10 mouse cellular contexts compared by ENCODE assay signal in genomic region chr4:147407463-147407822, GRCm38 (mm10). TPM values are rescaled to one million over a fixed set of nuclear protein-coding genes. Genes with fewer than 3 reads are reported as not detected.
DNase-seq lines count a peak whose midpoint lies in the region; ATAC-seq lines count a peak whose summit lies in the region.
"Had no signal": no experiment of that assay in that cellular context is flagged by ENCODE, and none has a peak within 500 bp of the region (broad histone marks: within the 10 kb centered on the region; RNA-seq: fewer than 3 reads in every experiment).

No protein-coding gene starts in this region.

- peaks cover 32% of the 10 kb centered on the region for H3K9me3 ChIP-seq in kidney, embryonic 14.5 days (ENCODE audit: control insufficient read depth, low read length)
- peaks cover 14% of the 10 kb centered on the region for H3K9me3 ChIP-seq in embryonic facial prominence, embryonic 11.5 days (replicated peaks; ENCODE audit: control insufficient read depth, low read length)
- peaks cover 33% of the 10 kb centered on the region for H3K9me3 ChIP-seq in hindbrain, embryonic 16.5 days (ENCODE audit: control insufficient read depth, low read length)
- peaks cover 48% of the 10 kb centered on the region for H3K9me3 ChIP-seq in midbrain, embryonic 14.5 days (ENCODE audit: control insufficient read depth, low read length)

- 5% methylated on average over 10 of the region's 13 CpGs for WGBS in kidney, embryonic 14.5 days
- WGBS in embryonic facial prominence, embryonic 11.5 days, result 8% methylated on average over 8 of the region's 13 CpGs
- 8% methylated on average over 13 of the region's 13 CpGs for WGBS in hindbrain, embryonic 16.5 days
- WGBS in midbrain, embryonic 14.5 days, result 3% methylated on average over 13 of the region's 13 CpGs

- H3K4me1 ChIP-seq in kidney, embryonic 14.5 days (ENCODE audit: control insufficient read depth, insufficient read depth, low read length), result no peaks in the 10 kb centered on the region
- no peaks in the 10 kb centered on the region for H3K4me1 ChIP-seq in embryonic facial prominence, embryonic 11.5 days (ENCODE audit: control insufficient read depth, insufficient read depth, low read length)
- H3K4me1 ChIP-seq in hindbrain, embryonic 16.5 days (ENCODE audit: control insufficient read depth, insufficient read depth, low read depth, low read length), result no peaks in the 10 kb centered on the region
- no peaks in the 10 kb centered on the region for H3K4me1 ChIP-seq in midbrain, embryonic 14.5 days (ENCODE audit: control insufficient read depth, insufficient read depth, low read length)

- H3K27me3 ChIP-seq in kidney, embryonic 14.5 days (ENCODE audit: control insufficient read depth, insufficient read depth, low read length), result no peaks in the 10 kb centered on the region
- H3K27me3 ChIP-seq in embryonic facial prominence, embryonic 11.5 days (ENCODE audit: control insufficient read depth, insufficient read depth, low read length), result no peaks in the 10 kb centered on the region
- H3K27me3 ChIP-seq in hindbrain, embryonic 16.5 days (replicated peaks; ENCODE audit: control insufficient read depth, insufficient read depth, low read length), result no peaks in the 10 kb centered on the region
- H3K27me3 ChIP-seq in midbrain, embryonic 14.5 days (ENCODE audit: control insufficient read depth, insufficient read depth, low read length), result no peaks in the 10 kb centered on the region

- ATAC-seq in kidney, embryonic 14.5 days (ENCODE audit: low FRiP score, low TSS enrichment), result no peak
- ATAC-seq in embryonic facial prominence, embryonic 11.5 days (replicated peaks; ENCODE audit: insufficient number of reproducible peaks, low FRiP score, low TSS enrichment, low read depth), result peak; percentile 31; the same call in 1 of the 2 replicates
- no peak for ATAC-seq in hindbrain, embryonic 16.5 days
- ATAC-seq in midbrain, embryonic 14.5 days (ENCODE audit: low FRiP score, low TSS enrichment), result no peak; the same call in 1 of the 2 replicates

- peak overlapping the region; percentile 40 for H3K4me3 ChIP-seq in kidney, embryonic 14.5 days (ENCODE audit: low read length)
- peak overlapping the region; percentile 41 for H3K4me3 ChIP-seq in embryonic facial prominence, embryonic 11.5 days (ENCODE audit: low read depth, low read length)
- peak overlapping the region; percentile 57 for H3K4me3 ChIP-seq in hindbrain, embryonic 16.5 days (ENCODE audit: low read length)
- H3K4me3 ChIP-seq in midbrain, embryonic 14.5 days (replicated peaks; ENCODE audit: low read depth, low read length), result peak overlapping the region; percentile 44

- peak overlapping the region; percentile 66 for H3K4me2 ChIP-seq in kidney, embryonic 14.5 days (replicated peaks; ENCODE audit: low read depth, low read length)
- peak overlapping the region; percentile 67 for H3K4me2 ChIP-seq in embryonic facial prominence, embryonic 11.5 days (ENCODE audit: low read depth, low read length)
- H3K4me2 ChIP-seq in hindbrain, embryonic 16.5 days (ENCODE audit: low read length), result peak overlapping the region; percentile 78
- peak overlapping the region; percentile 58 for H3K4me2 ChIP-seq in midbrain, embryonic 14.5 days (ENCODE audit: low read length)

- DNase-seq in kidney, postnatal 36 days, result no peak
- DNase-seq in embryonic facial prominence, embryonic 11.5 days (ENCODE audit: low spot score), result no peak
- DNase-seq in midbrain, embryonic 14.5 days, result no peak
- DNase-seq in cerebellum, adult 18-20 months, result no peak
- DNase-seq in right cerebral cortex, postnatal 36 days (ENCODE audit: low spot score in 2 of 2), result no peak
- DNase-seq in right cerebral cortex, postnatal 14 days, result no peak

- H3K27ac ChIP-seq in kidney, embryonic 14.5 days (ENCODE audit: low read depth, low read length), result 0 out of 2 replicates have a peak overlapping the region, but pooled peaks have one; percentile 4
- H3K27ac ChIP-seq in embryonic facial prominence, embryonic 11.5 days (replicated peaks; ENCODE audit: low read depth, low read length), result no peak overlapping the region; the same call in 1 of the 2 replicates
- peak overlapping the region; percentile 46; the same call in 1 of the 2 replicates for H3K27ac ChIP-seq in hindbrain, embryonic 16.5 days (ENCODE audit: low read depth, low read length)
- peak overlapping the region; percentile 47; the same call in 1 of the 2 replicates for H3K27ac ChIP-seq in midbrain, embryonic 14.5 days (replicated peaks; ENCODE audit: low read depth, low read length)

- H3K36me3 ChIP-seq in kidney, embryonic 14.5 days (ENCODE audit: control insufficient read depth, insufficient read depth, low read length), result no peaks in the 10 kb centered on the region
- H3K36me3 ChIP-seq in embryonic facial prominence, embryonic 11.5 days (replicated peaks; ENCODE audit: control insufficient read depth, insufficient read depth, low read depth, low read length), result no peaks in the 10 kb centered on the region
- peaks cover 6% of the 10 kb centered on the region; the same call in 1 of the 2 replicates for H3K36me3 ChIP-seq in hindbrain, embryonic 16.5 days (ENCODE audit: control insufficient read depth, insufficient read depth, low read length)
- no peaks in the 10 kb centered on the region for H3K36me3 ChIP-seq in midbrain, embryonic 14.5 days (ENCODE audit: control insufficient read depth, insufficient read depth, low read length)
- H3K36me3 ChIP-seq: G1E had no signal

- H3K9ac ChIP-seq in kidney, embryonic 14.5 days (ENCODE audit: low read depth, low read length), result peak overlapping the region; percentile 70
- H3K9ac ChIP-seq in embryonic facial prominence, embryonic 11.5 days (replicated peaks; ENCODE audit: low read length), result peak overlapping the region; percentile 81
- peak overlapping the region; percentile 80 for H3K9ac ChIP-seq in hindbrain, embryonic 16.5 days (ENCODE audit: low read depth, low read length)
- peak overlapping the region; percentile 62 for H3K9ac ChIP-seq in midbrain, embryonic 14.5 days (replicated peaks; ENCODE audit: low read length)

RNA-seq across cellular contexts. Expression of gene Zfp978, which starts 46.3 kb away (rescaled TPM):
- polyA plus RNA-seq in kidney, embryonic 14.5 days (2014; fragmentation: Nextera tagmentation; extraction: Ambion mirVana), result 0.27 TPM in 1 of 2 replicates, not detected in the other
- polyA plus RNA-seq in embryonic facial prominence, embryonic 11.5 days (2014; fragmentation: Nextera tagmentation; extraction: Ambion mirVana), result 0.31 TPM in 1 of 2 replicates, not detected in the other
- 0.17 TPM in 1 of 2 replicates, not detected in the other for polyA plus RNA-seq in hindbrain, embryonic 16.5 days (2015; fragmentation: Nextera tagmentation; extraction: Ambion mirVana)
- polyA plus RNA-seq in midbrain, embryonic 14.5 days (2014; fragmentation: Nextera tagmentation; extraction: Ambion mirVana), result 0.22 TPM in 1 of 2 replicates, not detected in the other
- polyA plus RNA-seq: G1E; large intestine, adult 2 months had no signal
